Mouse (Mus musculus) G1E-ER4 (cell line): Measurements from ENCODE around the gene Atmin. TPM values are rescaled to one million over a fixed set of nuclear protein-coding genes. Genes with fewer than 3 reads are reported as not detected.

Experiments used
- GATA1 ChIP-seq: IDR thresholded peaks from one replicate; pipeline ENCODE4 v1.8.0; 2012; ENCODE audit warnings: low read length, inconsistent platforms
- polyA plus RNA-seq: library from polyadenylated mRNA; stranded (reverse); fragments of >175 nt; gene quantifications from 2 replicates; pipeline ENCODE4 v1.2.3, GENCODE M21; 2012

Gene Atmin
- 8.9 and 10.4 TPM in 2 replicates for polyA plus RNA-seq

DNA sequence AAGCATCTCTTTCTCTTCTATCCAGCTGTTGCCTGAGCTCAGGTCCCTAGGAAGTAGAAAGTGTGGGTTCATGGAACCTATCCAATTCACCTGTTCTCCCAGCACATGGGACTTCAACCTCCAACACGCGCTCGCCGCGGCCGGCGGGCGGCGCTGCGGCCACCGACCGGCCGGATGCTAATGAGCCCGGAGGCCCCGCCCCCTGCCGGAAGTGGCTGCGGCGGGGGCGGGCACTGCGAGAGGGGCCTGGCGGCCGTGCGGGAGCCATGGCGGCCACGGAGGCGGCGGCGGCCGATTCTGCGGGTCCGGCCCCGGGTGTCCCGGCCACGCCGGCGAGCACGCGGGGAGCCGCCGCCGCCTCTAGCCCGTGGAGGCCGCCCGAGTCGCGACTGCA is at the start of gene Atmin:
TSS of gene Atmin (plus strand) at position 233 of the 394 bp plus-strand sequence.
- TF ChIP-seq GATA1 = no peak

GRCm38 (mm10) chr8:116893938-116894337 is 49.3 kb upstream of the Atmin start:
- TF ChIP-seq GATA1 = no peak

- TF ChIP-seq GATA1 = no peak
Measured at GRCm38 (mm10) chr8:116895521-116895920, 47.7 kb upstream of the Atmin start.

DNA sequence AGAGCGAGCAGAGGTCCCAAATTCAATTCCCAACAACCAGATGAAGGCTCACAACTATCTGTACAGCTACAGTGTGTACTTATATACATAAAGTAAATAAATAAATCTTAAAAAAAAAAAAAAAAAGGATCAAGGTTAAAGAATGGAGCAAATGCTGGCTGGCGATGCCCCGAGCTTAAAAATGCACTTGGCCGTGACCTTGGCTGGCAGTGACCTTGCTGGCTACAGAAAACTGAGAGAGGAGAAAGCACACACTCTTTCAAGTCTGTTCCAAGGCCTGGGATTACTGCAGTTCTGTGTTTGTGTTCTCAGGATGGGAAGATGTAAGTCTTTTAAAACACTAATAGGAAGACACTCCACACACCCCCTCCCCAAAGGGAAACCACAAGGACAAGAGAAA is 38.5 kb upstream of the Atmin start:
- TF ChIP-seq GATA1 = no peak

DNA sequence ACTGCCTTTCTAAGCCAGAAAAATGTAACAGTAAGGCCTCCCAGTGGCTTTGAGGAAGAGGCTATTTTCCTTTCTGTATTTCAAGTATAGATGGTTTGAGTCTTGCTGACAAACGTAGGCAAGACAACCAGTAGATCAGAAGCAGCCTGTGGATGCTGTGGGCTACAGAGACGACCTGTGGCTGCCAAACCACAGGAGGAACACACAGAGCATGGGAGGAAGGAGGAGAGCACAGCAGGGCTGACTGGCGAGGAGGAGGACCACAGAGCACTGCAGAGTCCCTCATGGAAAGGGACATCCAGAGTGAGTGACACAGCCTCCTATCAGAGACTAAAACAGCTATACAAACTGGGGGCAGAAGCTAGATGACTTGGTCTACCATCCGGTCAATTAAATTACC is 37.9 kb upstream of the Atmin start:
- TF ChIP-seq GATA1 = no peak

GRCm38 (mm10) chr8:116905836-116906235 is 37.4 kb upstream of the Atmin start:
- no peak for TF ChIP-seq GATA1

DNA sequence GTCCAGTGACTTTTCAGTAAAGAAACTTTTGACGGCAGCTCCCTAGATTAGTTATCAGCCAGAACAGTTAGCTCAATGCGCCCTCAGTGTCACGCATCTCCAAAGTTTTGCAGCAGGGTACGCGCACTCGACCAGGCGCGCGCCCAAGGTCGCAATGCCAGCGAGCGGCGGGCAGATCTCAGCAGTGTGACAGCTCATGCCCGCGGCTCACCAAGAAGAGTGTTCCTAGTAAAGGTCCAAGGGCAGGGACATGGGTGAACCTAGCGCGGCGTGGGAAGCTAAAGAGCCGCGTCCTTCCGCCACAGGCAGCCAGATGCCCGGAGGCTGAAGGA is 22.2 kb upstream of the Atmin start:
- no peak for TF ChIP-seq GATA1

GRCm38 (mm10) chr8:116921337-116922059 is 21.7 kb upstream of the Atmin start, which contains the start of the genes Cmc2 and Cenpn:
Gene Cmc2, minus strand, starts transcription at chr8:116921455.
Gene Cenpn, plus strand, starts transcription at chr8:116921730.
- TF ChIP-seq GATA1 = no peak

DNA sequence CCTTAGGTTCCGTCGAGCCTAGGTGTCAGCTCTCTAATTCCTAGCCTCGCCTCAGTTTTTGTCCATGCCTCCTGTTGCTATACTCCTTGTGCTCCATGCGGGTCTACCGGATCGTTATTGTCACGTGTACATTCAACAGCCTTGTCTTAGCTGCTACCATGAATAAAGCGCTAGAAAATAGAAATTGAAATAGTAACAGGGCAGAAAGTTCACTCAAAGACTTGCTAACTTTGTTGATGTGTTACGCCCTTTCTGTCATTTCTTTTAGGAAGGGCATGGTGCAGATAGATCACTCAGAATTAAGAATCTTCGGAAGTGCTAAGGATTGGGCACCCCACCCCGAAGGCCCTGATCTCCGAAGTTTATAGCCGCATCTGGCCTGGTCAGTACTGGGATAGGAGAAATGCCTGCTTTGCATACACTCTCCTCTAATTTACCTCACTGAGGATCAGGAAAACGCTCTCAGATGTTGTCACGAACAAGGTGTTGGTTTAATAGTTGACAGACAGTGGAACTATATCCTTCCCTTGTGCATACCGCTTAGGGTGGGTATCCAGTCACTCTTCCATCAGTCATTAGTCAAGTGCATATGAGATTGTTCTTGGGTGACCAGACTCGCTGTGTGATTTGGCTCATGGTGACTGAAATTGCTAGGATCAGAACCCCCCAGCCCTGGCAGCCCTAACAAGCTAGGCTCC is 21.0 kb upstream of the Atmin start:
- no peak for TF ChIP-seq GATA1

DNA sequence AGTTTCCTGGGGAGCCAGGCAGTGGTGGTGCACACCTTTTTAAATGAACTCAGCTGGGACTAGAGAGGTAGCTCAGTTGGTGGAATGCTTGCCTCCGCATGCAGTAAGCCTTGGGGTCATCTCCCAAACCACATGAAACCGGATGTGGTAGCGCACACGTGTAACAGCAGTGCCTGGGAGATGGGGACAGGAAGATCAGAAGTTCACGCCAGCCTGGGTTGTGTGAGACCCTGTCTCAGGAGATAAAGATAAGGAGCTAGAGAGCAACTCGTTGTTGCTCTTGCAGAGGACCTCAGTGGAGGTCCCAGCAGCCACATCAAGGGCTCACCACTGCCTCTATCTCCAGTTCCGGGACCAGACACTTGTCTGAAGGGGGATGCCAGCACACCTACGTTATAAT is 19.7 kb upstream of the Atmin start:
- peak; percentile 15 for TF ChIP-seq GATA1

DNA sequence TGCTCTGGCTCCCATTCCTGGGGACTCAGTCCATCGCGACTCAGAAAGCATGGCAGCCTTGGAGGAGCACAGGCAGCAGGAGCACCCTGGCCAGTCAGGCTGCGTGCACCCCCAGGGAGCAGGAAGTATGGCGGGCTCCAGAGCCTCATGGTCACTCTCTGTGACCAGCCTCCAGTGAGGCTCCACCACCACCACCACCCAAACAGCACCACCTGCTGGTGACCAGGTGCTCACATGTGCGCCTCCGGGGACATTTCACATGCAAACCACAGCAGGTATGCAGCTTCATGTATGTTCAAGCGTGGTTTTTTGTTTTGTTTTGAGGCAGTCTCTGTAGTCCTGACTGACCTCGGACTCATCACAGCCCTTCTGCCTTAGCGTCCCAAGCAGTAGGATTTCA is 15.3 kb upstream of the Atmin start:
- TF ChIP-seq GATA1 = no peak

- no peak for TF ChIP-seq GATA1
Measured at GRCm38 (mm10) chr8:116928588-116928987, 14.6 kb upstream of the Atmin start.

DNA sequence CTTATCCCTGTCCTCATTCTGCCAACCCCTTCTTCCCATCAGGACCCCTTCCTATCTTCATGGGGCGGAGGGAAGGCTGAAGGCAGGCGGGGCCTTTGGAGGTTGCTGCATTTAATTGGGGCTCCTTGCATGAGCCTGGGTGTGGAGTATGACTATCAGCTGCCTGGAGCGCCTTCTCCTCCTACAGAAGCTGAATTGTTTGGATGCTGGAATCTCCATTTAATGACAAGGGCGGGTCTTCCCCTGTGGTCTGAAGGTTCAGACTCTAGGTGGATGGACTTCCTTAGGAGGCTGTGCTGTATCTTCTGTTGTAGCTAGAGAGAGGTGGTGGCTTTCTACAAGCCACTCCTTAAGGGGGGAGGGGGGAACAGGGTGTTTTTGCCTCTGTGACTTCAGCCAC is 8.2 kb upstream of the Atmin start:
- no peak for TF ChIP-seq GATA1

- TF ChIP-seq GATA1 = no peak
Measured at GRCm38 (mm10) chr8:116935506-116935905, 7.7 kb upstream of the Atmin start.

DNA sequence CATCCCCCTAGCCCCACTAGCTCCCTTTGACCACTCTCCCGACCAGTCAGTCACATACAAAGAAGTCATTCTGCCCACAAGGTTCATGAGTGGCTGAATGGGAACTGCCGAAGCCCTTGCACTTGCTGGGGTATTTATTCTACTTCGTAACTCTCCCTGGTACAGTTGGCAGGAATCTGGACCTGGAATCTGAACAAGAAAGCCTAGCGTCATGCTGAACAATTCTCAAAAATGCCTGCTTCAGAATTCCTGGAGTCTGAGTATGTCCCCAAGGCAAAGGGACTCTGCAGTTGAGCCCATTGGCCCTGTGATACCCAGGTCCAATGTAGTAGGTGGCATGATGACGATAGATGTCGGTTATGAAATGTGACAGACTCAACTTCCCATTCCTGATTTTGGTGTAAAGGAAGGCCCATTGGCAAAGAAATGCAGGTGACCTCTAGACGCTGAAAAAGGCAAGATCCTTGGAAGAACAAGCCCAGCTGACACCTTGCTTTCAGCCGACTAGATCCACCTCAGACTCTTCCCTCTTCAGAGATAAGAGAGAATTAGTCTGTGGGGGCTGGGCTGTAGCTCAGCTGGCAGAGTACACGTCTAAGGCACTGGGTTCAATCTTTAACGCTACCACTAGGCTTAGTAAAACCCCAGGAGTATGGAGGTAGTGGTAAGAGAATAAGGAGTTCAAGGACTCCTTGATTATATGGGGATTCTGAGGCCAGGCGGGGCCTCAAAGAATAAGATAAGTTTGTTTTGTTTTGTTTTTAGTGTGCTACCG is 722 bp upstream of the Atmin start:
- no peak for TF ChIP-seq GATA1
